Comparison of ENCODE assay signal across 9 mouse cellular contexts in genomic region chr1:59252762-59253161, GRCm38 (mm10). TPM values are rescaled to one million over a fixed set of nuclear protein-coding genes. Genes with fewer than 3 reads are reported as not detected.
DNase-seq lines count a peak whose midpoint lies in the region; ATAC-seq lines count a peak whose summit lies in the region.
"Had no signal": no experiment of that assay in that cellular context is flagged by ENCODE, and none has a peak within 500 bp of the region (broad histone marks: within the 10 kb centered on the region; RNA-seq: fewer than 3 reads in every experiment).

No protein-coding gene starts in this region.

- H3K9ac ChIP-seq in neural tube, embryonic 11.5 days (ENCODE audit: low read length) = no peak overlapping the region
- no peak overlapping the region for H3K9ac ChIP-seq in hindbrain, embryonic 13.5 days
- H3K9ac ChIP-seq in liver, embryonic 12.5 days = no peak overlapping the region
- no peak overlapping the region for H3K9ac ChIP-seq in stomach, embryonic 14.5 days (replicated peaks; ENCODE audit: low read depth, low read length)

- ATAC-seq in neural tube, embryonic 11.5 days (ENCODE audit: insufficient read depth, low FRiP score, low TSS enrichment) = no peak
- ATAC-seq in hindbrain, embryonic 13.5 days (ENCODE audit: low FRiP score) = no peak
- no peak for ATAC-seq in liver, embryonic 12.5 days
- no peak for ATAC-seq in stomach, embryonic 14.5 days (ENCODE audit: insufficient number of reproducible peaks, insufficient read depth, low FRiP score, low read depth)

- WGBS in neural tube, embryonic 11.5 days = 17% methylated on average over 5 of the region's 7 CpGs
- 8% methylated on average over 3 of the region's 7 CpGs for WGBS in hindbrain, embryonic 13.5 days
- 12% methylated on average over 4 of the region's 7 CpGs for WGBS in liver, embryonic 12.5 days (ENCODE audit: insufficient replicate concordance)
- WGBS in stomach, embryonic 14.5 days = 13% methylated on average over 6 of the region's 7 CpGs

- H3K9me3 ChIP-seq in neural tube, embryonic 11.5 days (ENCODE audit: control insufficient read depth, low read length) = no peaks in the 10 kb centered on the region
- no peaks in the 10 kb centered on the region for H3K9me3 ChIP-seq in hindbrain, embryonic 13.5 days
- no peaks in the 10 kb centered on the region for H3K9me3 ChIP-seq in liver, embryonic 12.5 days (replicated peaks)
- H3K9me3 ChIP-seq in stomach, embryonic 14.5 days (ENCODE audit: control insufficient read depth, low read depth, low read length) = no peaks in the 10 kb centered on the region

- H3K4me1 ChIP-seq in neural tube, embryonic 11.5 days (ENCODE audit: control insufficient read depth, insufficient read depth, low read length) = peaks cover 6% of the 10 kb centered on the region
- peaks cover 22% of the 10 kb centered on the region for H3K4me1 ChIP-seq in hindbrain, embryonic 13.5 days (replicated peaks)
- H3K4me1 ChIP-seq in liver, embryonic 12.5 days = 0 out of 2 replicates have a peak, but pooled peaks cover 9% of the 10 kb centered on the region
- H3K4me1 ChIP-seq in stomach, embryonic 14.5 days (ENCODE audit: control insufficient read depth, insufficient read depth, low read length) = 0 out of 2 replicates have a peak, but pooled peaks cover 2% of the 10 kb centered on the region

- peak overlapping the region; percentile 37 for H3K4me2 ChIP-seq in neural tube, embryonic 11.5 days (ENCODE audit: low read depth)
- H3K4me2 ChIP-seq in hindbrain, embryonic 13.5 days = peak overlapping the region; percentile 54
- H3K4me2 ChIP-seq in liver, embryonic 12.5 days = peak overlapping the region; percentile 50
- H3K4me2 ChIP-seq in stomach, embryonic 14.5 days (replicated peaks; ENCODE audit: low read depth, low read length) = peak overlapping the region; percentile 48

- no peak overlapping the region for H3K27ac ChIP-seq in neural tube, embryonic 11.5 days (ENCODE audit: low read depth, low read length)
- H3K27ac ChIP-seq in hindbrain, embryonic 13.5 days = no peak overlapping the region
- no peak overlapping the region for H3K27ac ChIP-seq in liver, embryonic 12.5 days
- H3K27ac ChIP-seq in stomach, embryonic 14.5 days (ENCODE audit: low read length) = no peak overlapping the region

- DNase-seq in neural tube, embryonic 11.5 days (ENCODE audit: low spot score) = no peak
- no peak for DNase-seq in neural tube, embryonic 10.5 days (ENCODE audit: extremely low spot score, low spot score)
- DNase-seq in left cerebral cortex, adult 11 months (ENCODE audit: low spot score) = no peak
- no peak for DNase-seq in ovary, postnatal 14 days (ENCODE audit: low spot score)
- no peak for DNase-seq in spleen, postnatal 14 days (ENCODE audit: low spot score in 2 of 2)

- H3K36me3 ChIP-seq in neural tube, embryonic 11.5 days (ENCODE audit: control insufficient read depth, insufficient read depth, low read length) = no peaks in the 10 kb centered on the region
- H3K36me3 ChIP-seq in hindbrain, embryonic 13.5 days = no peaks in the 10 kb centered on the region
- H3K36me3 ChIP-seq in liver, embryonic 12.5 days = no peaks in the 10 kb centered on the region
- H3K36me3 ChIP-seq in stomach, embryonic 14.5 days (ENCODE audit: control insufficient read depth, insufficient read depth, low read length) = no peaks in the 10 kb centered on the region

- no peak overlapping the region for H3K4me3 ChIP-seq in neural tube, embryonic 11.5 days (ENCODE audit: low read depth, low read length)
- peak overlapping the region; percentile 30 for H3K4me3 ChIP-seq in hindbrain, embryonic 13.5 days
- no peak overlapping the region for H3K4me3 ChIP-seq in liver, embryonic 12.5 days
- 0 out of 2 replicates have a peak overlapping the region, but pooled peaks have one; percentile 9 for H3K4me3 ChIP-seq in stomach, embryonic 14.5 days (ENCODE audit: low read depth, low read length)

- no peaks in the 10 kb centered on the region for H3K27me3 ChIP-seq in neural tube, embryonic 11.5 days (ENCODE audit: control insufficient read depth, insufficient read depth, low read length)
- H3K27me3 ChIP-seq in hindbrain, embryonic 13.5 days = no peaks in the 10 kb centered on the region
- peaks cover 25% of the 10 kb centered on the region for H3K27me3 ChIP-seq in liver, embryonic 12.5 days (replicated peaks)
- H3K27me3 ChIP-seq in stomach, embryonic 14.5 days (ENCODE audit: control insufficient read depth, insufficient read depth, low read length) = no peaks in the 10 kb centered on the region

RNA-seq across cellular contexts. Expression of gene Cdk15, which starts 3.9 kb away (rescaled TPM):
- polyA plus RNA-seq in neural tube, embryonic 11.5 days (2014; fragmentation: Nextera tagmentation; extraction: Ambion mirVana) = 0.31 and 0.89 TPM in 2 replicates
- 0.78 and 1.1 TPM in 2 replicates for polyA plus RNA-seq in hindbrain, embryonic 13.5 days (2015; fragmentation: Nextera tagmentation; extraction: Ambion mirVana)
- polyA plus RNA-seq in liver, embryonic 12.5 days (2016; fragmentation: Nextera tagmentation; extraction: Ambion mirVana) = not detected in 2 replicates
- polyA plus RNA-seq in stomach, embryonic 14.5 days (2014; fragmentation: Nextera tagmentation; extraction: Ambion mirVana) = not detected in 2 replicates
- polyA plus RNA-seq: liver, adult 2 months had no signal

RNA-seq across cellular contexts. Expression of gene Als2, which starts 15.7 kb away (rescaled TPM):
- polyA plus RNA-seq in neural tube, embryonic 11.5 days (2014; fragmentation: Nextera tagmentation; extraction: Ambion mirVana) = 18.6 and 19.0 TPM in 2 replicates
- 17.3 and 17.5 TPM in 2 replicates for polyA plus RNA-seq in hindbrain, embryonic 13.5 days (2015; fragmentation: Nextera tagmentation; extraction: Ambion mirVana)
- polyA plus RNA-seq in liver, embryonic 12.5 days (2016; fragmentation: Nextera tagmentation; extraction: Ambion mirVana) = 9.6 and 10.3 TPM in 2 replicates
- polyA plus RNA-seq in stomach, embryonic 14.5 days (2014; fragmentation: Nextera tagmentation; extraction: Ambion mirVana) = 8.3 and 10.3 TPM in 2 replicates

Comparison
In these comparisons a context has a peak if more than half of its experiments do, and no peak if none do; other contexts are left out.
1. H3K4me3 ChIP-seq: peak in hindbrain, embryonic 13.5 days (single experiment) and stomach, embryonic 14.5 days (single experiment); none in neural tube, embryonic 11.5 days (single experiment) and liver, embryonic 12.5 days (single experiment).
2. Peak in every context shown above with its lines, with median percentiles within 50 percentile points of each other: H3K4me2 ChIP-seq.